Mouse (Mus musculus): ENCODE data around the gene Sema4b. TPM values are rescaled to one million over a fixed set of nuclear protein-coding genes. Genes with fewer than 3 reads are reported as not detected.

Sema4b gene
- polyA plus RNA-seq, 1 experiment from 2014 or later = 12.1 TPM

DNA sequence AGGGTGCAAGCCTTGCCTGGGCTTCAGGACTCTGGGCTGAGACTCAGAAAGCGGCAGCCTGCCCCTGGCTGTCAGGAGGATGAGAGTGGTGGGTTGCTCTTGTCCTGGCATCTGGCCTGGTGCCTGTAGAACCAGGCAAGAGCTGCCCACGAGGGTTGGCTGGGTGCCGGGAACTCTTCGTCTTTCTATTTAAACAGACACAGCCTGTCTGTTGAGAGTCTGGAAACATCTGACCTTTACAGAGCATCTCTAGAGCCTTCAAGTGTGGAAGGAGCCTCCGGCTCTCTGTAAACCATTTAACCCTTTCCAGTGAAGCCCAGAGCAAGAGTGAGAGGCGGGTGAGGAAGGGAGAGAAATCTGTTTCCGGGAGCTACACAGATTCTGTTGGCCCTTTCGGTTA is 15.3 kb upstream of the Sema4b start:
- no peak for ATAC-seq (ENCODE audit: insufficient read depth, low FRiP score, low TSS enrichment)
- Histone ChIP-seq H3K27me3 (ENCODE audit: control insufficient read depth, insufficient read depth, low read length) (no peaks in the 10 kb centered on the region), H3K9ac (ENCODE audit: low read length) (no peak overlapping the region), H3K36me3 (ENCODE audit: control insufficient read depth, insufficient read depth, low read length) (no peaks in the 10 kb centered on the region), H3K4me2 (ENCODE audit: low read depth) (no peak overlapping the region), H3K4me1 (ENCODE audit: control insufficient read depth, insufficient read depth, low read length) (no peaks in the 10 kb centered on the region), H3K27ac (ENCODE audit: low read depth, low read length) (no peak overlapping the region), H3K4me3 (ENCODE audit: low read depth, low read length) (no peak overlapping the region), H3K9me3 (ENCODE audit: control insufficient read depth, low read length) (no peaks in the 10 kb centered on the region)
- DNase-seq (ENCODE audit: low spot score) = no peak
- 60% methylated on average over 8 of the region's 8 CpGs for WGBS

DNA sequence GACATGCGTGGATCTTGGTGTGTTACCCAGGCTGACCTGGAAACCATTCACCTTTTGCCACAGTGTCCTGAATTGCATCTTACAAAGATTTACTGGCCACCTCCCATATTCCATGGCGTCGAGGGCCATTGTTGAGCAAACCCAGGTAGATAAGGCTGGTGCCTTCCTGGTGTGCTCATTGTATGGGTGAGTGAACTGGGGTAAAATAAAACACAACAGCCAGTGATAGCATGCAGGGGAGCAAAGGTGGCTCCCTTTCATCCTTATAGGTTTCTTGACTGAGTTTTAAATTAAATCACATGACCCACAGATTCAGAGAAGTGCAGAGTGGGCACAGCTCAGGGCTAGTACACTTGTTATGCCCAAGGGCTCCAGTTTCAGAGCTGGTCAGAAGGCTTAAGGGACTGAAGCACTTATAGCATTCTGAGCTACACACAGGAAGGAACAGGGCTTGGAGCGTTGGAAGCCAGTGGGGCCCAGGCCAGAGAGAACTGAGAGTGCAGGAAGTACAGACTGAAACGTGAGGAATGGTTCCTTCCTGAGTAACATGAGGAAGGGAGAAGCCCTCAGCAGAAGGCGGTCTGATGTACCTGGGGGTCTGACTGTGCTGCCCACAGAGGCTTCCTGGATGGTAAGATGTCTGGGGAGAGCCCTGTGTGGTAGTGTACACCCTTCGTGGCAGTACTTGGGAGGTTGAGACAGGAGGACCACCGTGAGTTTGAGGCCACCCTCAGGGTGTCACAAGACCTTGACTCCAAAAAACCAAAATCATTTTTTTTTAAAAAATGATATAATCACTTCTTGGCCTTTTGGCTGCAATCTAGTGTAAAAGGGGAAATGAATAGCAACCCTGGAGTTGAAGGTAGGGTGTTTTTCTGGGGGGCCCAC is 14.3 kb upstream of the Sema4b start:
- Histone ChIP-seq H3K27me3 (ENCODE audit: control insufficient read depth, insufficient read depth, low read length) (no peaks in the 10 kb centered on the region), H3K9ac (ENCODE audit: low read length) (no peak overlapping the region), H3K9me3 (ENCODE audit: control insufficient read depth, low read length) (no peaks in the 10 kb centered on the region), H3K4me3 (ENCODE audit: low read depth, low read length) (no peak overlapping the region), H3K4me1 (ENCODE audit: control insufficient read depth, insufficient read depth, low read length) (no peaks in the 10 kb centered on the region), H3K27ac (ENCODE audit: low read depth, low read length) (no peak overlapping the region), H3K4me2 (ENCODE audit: low read depth) (no peak overlapping the region), H3K36me3 (ENCODE audit: control insufficient read depth, insufficient read depth, low read length) (no peaks in the 10 kb centered on the region)
- no peak for ATAC-seq (ENCODE audit: insufficient read depth, low FRiP score, low TSS enrichment)
- 82% methylated on average over 8 of the region's 8 CpGs for WGBS
- no peak for DNase-seq (ENCODE audit: low spot score)

DNA sequence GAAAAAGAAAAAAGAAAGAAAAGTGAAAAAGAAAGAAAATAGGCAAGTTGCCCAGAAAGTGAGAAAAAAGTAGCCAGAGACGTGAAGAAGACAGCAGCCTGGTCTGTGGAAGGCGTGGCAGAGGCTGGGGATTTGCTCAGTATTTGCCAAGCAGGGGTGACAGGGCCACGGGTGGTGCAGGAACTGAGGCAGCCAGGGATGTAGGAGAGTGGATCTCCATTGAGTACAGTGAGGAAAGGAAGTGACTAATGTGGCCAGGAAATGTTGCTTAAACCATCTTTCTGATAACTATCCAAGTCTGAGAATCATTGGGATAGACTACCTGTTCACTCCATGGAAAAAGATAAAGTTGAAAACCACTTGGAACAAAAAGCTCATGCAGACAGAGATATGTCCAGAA is 10.5 kb upstream of the Sema4b start:
- ATAC-seq (ENCODE audit: insufficient read depth, low FRiP score, low TSS enrichment) (no peak), DNase-seq (ENCODE audit: low spot score) (no peak)
- Histone ChIP-seq H3K27me3 (ENCODE audit: control insufficient read depth, insufficient read depth, low read length) (no peaks in the 10 kb centered on the region), H3K9ac (ENCODE audit: low read length) (no peak overlapping the region), H3K27ac (ENCODE audit: low read depth, low read length) (no peak overlapping the region), H3K4me3 (ENCODE audit: low read depth, low read length) (no peak overlapping the region), H3K9me3 (ENCODE audit: control insufficient read depth, low read length) (no peaks in the 10 kb centered on the region), H3K4me2 (ENCODE audit: low read depth) (no peak overlapping the region), H3K4me1 (ENCODE audit: control insufficient read depth, insufficient read depth, low read length) (no peaks in the 10 kb centered on the region), H3K36me3 (ENCODE audit: control insufficient read depth, insufficient read depth, low read length) (no peaks in the 10 kb centered on the region)
- WGBS = 81% methylated on average over 3 of the region's 3 CpGs

DNA sequence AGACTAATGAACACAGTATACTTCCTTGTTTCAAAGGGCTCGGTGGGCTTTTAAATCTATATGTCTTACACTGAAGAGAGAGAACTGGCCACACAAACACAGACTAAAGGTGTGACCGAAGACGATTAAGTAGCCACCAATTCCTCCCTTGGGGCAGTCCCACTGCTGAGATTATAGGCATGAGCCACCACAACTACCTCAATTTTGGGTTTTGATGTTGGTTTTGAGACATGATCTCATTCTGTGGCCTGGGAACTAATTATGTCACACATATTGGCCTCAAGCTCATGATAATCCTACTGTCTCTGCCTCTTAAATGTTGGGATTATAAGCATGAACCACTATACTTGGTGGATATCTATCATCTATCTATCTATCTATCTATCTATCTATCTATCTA is 9.2 kb upstream of the Sema4b start:
- Histone ChIP-seq H3K27ac (ENCODE audit: low read depth, low read length) (no peak overlapping the region), H3K9me3 (ENCODE audit: control insufficient read depth, low read length) (no peaks in the 10 kb centered on the region), H3K4me3 (ENCODE audit: low read depth, low read length) (no peak overlapping the region), H3K36me3 (ENCODE audit: control insufficient read depth, insufficient read depth, low read length) (no peaks in the 10 kb centered on the region), H3K9ac (ENCODE audit: low read length) (no peak overlapping the region), H3K27me3 (ENCODE audit: control insufficient read depth, insufficient read depth, low read length) (no peaks in the 10 kb centered on the region), H3K4me1 (ENCODE audit: control insufficient read depth, insufficient read depth, low read length) (no peaks in the 10 kb centered on the region), H3K4me2 (ENCODE audit: low read depth) (no peak overlapping the region)
- 94% methylated on average over 3 of the region's 3 CpGs for WGBS
- DNase-seq (ENCODE audit: low spot score) = no peak
- no peak for ATAC-seq (ENCODE audit: insufficient read depth, low FRiP score, low TSS enrichment)

DNA sequence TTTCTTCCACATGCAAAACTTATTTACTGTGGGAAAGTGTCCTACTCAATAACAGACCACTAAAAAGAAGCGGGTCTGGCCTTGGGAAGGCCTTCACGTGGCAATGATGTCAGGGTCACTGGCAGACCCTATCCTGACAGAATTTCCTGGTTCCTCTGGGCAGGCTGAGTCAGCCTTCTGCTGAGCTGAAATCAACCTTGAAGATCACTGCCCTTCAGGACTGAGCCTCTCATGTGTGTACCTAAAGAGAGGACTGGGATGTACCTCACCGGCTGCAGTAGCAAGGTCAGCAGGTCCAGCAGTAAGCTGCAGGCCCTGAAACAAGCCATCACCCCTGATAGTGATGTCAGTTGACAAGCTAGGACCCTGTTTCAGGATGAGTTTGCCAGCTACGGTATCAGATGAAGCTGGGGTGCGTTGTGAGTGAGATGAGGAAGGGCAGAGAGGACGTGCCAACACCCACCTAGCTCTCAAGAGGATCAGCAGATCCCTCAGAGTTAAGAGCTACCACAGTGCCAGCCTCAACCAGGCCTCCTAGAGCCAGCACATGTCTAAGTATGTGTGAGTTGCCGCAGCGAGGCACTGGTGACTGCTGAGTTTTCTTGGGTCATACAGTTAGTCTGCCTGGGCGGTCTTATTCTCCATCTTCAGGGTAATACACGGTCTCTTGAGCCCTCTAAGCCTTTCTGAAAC is 8.5 kb upstream of the Sema4b start:
- no peak for ATAC-seq (ENCODE audit: insufficient read depth, low FRiP score, low TSS enrichment)
- WGBS = 94% methylated on average over 10 of the region's 10 CpGs

DNA sequence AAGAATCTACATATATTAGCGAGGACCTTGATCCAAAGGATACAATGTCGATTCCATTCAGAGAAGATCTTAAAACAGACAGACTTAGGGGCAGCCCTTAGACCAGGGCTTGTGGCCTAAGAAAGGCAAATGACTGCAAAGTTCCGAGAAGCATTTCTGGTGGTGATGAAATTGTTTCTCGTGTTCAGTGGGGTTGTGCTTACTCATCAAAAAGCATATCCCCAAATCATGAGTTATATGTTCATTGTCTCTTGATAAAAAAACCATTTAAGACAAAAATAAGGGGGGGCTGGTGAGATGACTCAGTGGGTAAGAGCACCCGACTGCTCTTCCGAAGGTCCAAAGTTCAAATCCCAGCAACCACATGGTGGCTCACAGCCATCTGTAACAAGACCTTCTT is 7.3 kb upstream of the Sema4b start:
- Histone ChIP-seq H3K4me2 (ENCODE audit: low read depth) (no peak overlapping the region), H3K27me3 (ENCODE audit: control insufficient read depth, insufficient read depth, low read length) (no peaks in the 10 kb centered on the region), H3K4me3 (ENCODE audit: low read depth, low read length) (no peak overlapping the region), H3K9ac (ENCODE audit: low read length) (no peak overlapping the region), H3K27ac (ENCODE audit: low read depth, low read length) (no peak overlapping the region), H3K4me1 (ENCODE audit: control insufficient read depth, insufficient read depth, low read length) (no peaks in the 10 kb centered on the region), H3K36me3 (ENCODE audit: control insufficient read depth, insufficient read depth, low read length) (no peaks in the 10 kb centered on the region), H3K9me3 (ENCODE audit: control insufficient read depth, low read length) (no peaks in the 10 kb centered on the region)
- WGBS = 93% methylated on average over 6 of the region's 6 CpGs
- DNase-seq (ENCODE audit: low spot score) (no peak), ATAC-seq (ENCODE audit: insufficient read depth, low FRiP score, low TSS enrichment) (no peak)

More for the DNA sequence above, 8.5 kb upstream of the Sema4b start:
- no peak for DNase-seq (ENCODE audit: low spot score)
- Histone ChIP-seq H3K4me1 (ENCODE audit: control insufficient read depth, insufficient read depth, low read length) (no peaks in the 10 kb centered on the region), H3K27me3 (ENCODE audit: control insufficient read depth, insufficient read depth, low read length) (no peaks in the 10 kb centered on the region), H3K4me2 (ENCODE audit: low read depth) (no peak overlapping the region), H3K9ac (ENCODE audit: low read length) (no peak overlapping the region), H3K9me3 (ENCODE audit: control insufficient read depth, low read length) (no peaks in the 10 kb centered on the region), H3K27ac (ENCODE audit: low read depth, low read length) (no peak overlapping the region), H3K4me3 (ENCODE audit: low read depth, low read length) (no peak overlapping the region), H3K36me3 (ENCODE audit: control insufficient read depth, insufficient read depth, low read length) (no peaks in the 10 kb centered on the region)

DNA sequence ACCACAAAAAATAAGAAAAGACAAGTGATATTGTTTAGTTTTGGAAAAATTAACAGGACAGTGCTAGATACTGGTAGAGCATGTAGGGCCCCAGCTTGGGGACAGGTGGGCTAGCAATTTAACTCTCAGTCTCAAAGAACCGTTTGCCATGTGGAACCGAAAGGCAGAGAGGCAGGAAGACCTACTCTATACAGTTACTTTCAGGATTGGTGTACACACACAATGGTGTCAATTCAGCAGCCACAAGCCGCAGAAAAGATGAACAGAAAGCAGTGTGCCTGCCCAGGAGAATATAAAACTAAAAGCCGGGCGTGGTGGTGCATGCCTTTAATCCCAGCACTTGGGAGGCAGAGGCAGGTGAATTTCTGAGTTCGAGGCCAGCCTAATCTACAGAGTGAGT is 6.9 kb upstream of the Sema4b start:
- Histone ChIP-seq H3K4me1 (ENCODE audit: control insufficient read depth, insufficient read depth, low read length) (no peaks in the 10 kb centered on the region), H3K4me3 (ENCODE audit: low read depth, low read length) (no peak overlapping the region), H3K27ac (ENCODE audit: low read depth, low read length) (no peak overlapping the region), H3K27me3 (ENCODE audit: control insufficient read depth, insufficient read depth, low read length) (no peaks in the 10 kb centered on the region), H3K9me3 (ENCODE audit: control insufficient read depth, low read length) (no peaks in the 10 kb centered on the region), H3K36me3 (ENCODE audit: control insufficient read depth, insufficient read depth, low read length) (no peaks in the 10 kb centered on the region), H3K9ac (ENCODE audit: low read length) (no peak overlapping the region), H3K4me2 (ENCODE audit: low read depth) (no peak overlapping the region)
- WGBS = 89% methylated on average over 6 of the region's 6 CpGs
- ATAC-seq (ENCODE audit: insufficient read depth, low FRiP score, low TSS enrichment) = no peak
- no peak for DNase-seq (ENCODE audit: low spot score)

- Histone ChIP-seq H3K27me3 (ENCODE audit: control insufficient read depth, insufficient read depth, low read length) (no peaks in the 10 kb centered on the region), H3K9me3 (ENCODE audit: control insufficient read depth, low read length) (no peaks in the 10 kb centered on the region), H3K9ac (ENCODE audit: low read length) (no peak overlapping the region), H3K4me2 (ENCODE audit: low read depth) (no peak overlapping the region), H3K4me1 (ENCODE audit: control insufficient read depth, insufficient read depth, low read length) (no peaks in the 10 kb centered on the region), H3K36me3 (ENCODE audit: control insufficient read depth, insufficient read depth, low read length) (no peaks in the 10 kb centered on the region), H3K27ac (ENCODE audit: low read depth, low read length) (no peak overlapping the region), H3K4me3 (ENCODE audit: low read depth, low read length) (no peak overlapping the region)
- DNase-seq (ENCODE audit: low spot score) = no peak
- WGBS = 83% methylated on average over 3 of the region's 3 CpGs
- no peak for ATAC-seq (ENCODE audit: insufficient read depth, low FRiP score, low TSS enrichment)
These were observed 6.4 kb upstream of the Sema4b start for GRCm38 (mm10) chr7:80180202-80180601.

GRCm38 (mm10) chr7:80181078-80181477 is 5.6 kb upstream of the Sema4b start:
- Histone ChIP-seq H3K4me1 (ENCODE audit: control insufficient read depth, insufficient read depth, low read length) (0 out of 2 replicates have a peak, but pooled peaks cover 1% of the 10 kb centered on the region), H3K4me2 (ENCODE audit: low read depth) (no peak overlapping the region), H3K27me3 (ENCODE audit: control insufficient read depth, insufficient read depth, low read length) (no peaks in the 10 kb centered on the region), H3K9ac (ENCODE audit: low read length) (no peak overlapping the region), H3K9me3 (ENCODE audit: control insufficient read depth, low read length) (no peaks in the 10 kb centered on the region), H3K36me3 (ENCODE audit: control insufficient read depth, insufficient read depth, low read length) (no peaks in the 10 kb centered on the region), H3K4me3 (ENCODE audit: low read depth, low read length) (no peak overlapping the region), H3K27ac (ENCODE audit: low read depth, low read length) (no peak overlapping the region)
- no peak for ATAC-seq (ENCODE audit: insufficient read depth, low FRiP score, low TSS enrichment)
- WGBS = 92% methylated on average over 2 of the region's 2 CpGs
- no peak for DNase-seq (ENCODE audit: low spot score)

All from neural tube, embryonic 11.5 days (tissue).